Mouse (Mus musculus): Measurements from ENCODE around the gene Cd247.

- TF ChIP-seq CTCF (IDR thresholded peaks at IDR 0.05; ENCODE audit: control insufficient read depth, insufficient read depth, insufficient replicate concordance, low read depth, low read length) (no peak), POLR2A (IDR thresholded peaks at IDR 0.05; ENCODE audit: control insufficient read depth, low read depth, low read length) (no peak)
Measured at GRCm38 (mm10) chr1:165790461-165791210, 2.2 kb downstream of the Cd247 start.
